Mouse (Mus musculus) CD4-positive naive resting alpha-beta T cell, adult 76 days (primary cell): Measurements from ENCODE around the gene Rpusd3. TPM values are rescaled to one million over a fixed set of nuclear protein-coding genes. Genes with fewer than 3 reads are reported as not detected.

ENCODE experiments used
- total RNA-seq: library from RNA; stranded (reverse); gene quantifications from one replicate; pipeline ENCODE4 v1.2.4, GENCODE M21; 2023

Rpusd3 gene
- 10.7 TPM for total RNA-seq

DNA sequence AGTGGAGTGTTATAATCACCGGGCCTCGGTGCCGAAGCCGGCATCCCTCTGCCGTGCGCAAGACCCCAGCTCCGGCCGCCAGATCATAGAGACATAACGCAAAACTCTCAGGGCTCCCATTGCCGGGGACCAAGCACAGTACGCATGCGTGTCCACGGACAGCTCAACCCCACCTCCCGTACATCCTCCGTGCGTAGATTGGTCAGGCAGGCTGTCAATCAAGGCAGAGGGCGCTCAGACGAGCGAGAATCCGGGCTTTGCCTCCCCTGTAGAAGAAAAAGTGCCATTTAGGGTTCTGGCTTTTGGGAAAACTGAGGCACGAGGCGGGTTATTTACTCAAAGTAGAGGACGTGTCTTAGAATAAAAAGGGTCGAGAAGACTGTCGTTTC, at the start of gene Rpusd3:
Gene Rpusd3, minus strand, starts transcription at position 142 of the 389 bp plus-strand sequence.

GRCm38 (mm10) chr6:113457952-113458534, 38.9 kb upstream of the Rpusd3 start, which contains the start of gene Il17re:
Gene Il17re, plus strand, starts transcription at chr6:113458484.

GRCm38 (mm10) chr6:113442442-113443090, 23.4 kb upstream of the Rpusd3 start, which contains the start of gene Jagn1:
Gene Jagn1, plus strand, starts transcription at chr6:113442569.

GRCm38 (mm10) chr6:113435664-113436205, 16.6 kb upstream of the Rpusd3 start, which contains the start of gene Cidec:
Gene Cidec, minus strand, starts transcription at chr6:113435760.

GRCm38 (mm10) chr6:113388960-113389359, 30.2 kb downstream of the Rpusd3 start, which contains the start of gene Ttll3:
Gene Ttll3, plus strand, starts transcription at chr6:113389260.

DNA sequence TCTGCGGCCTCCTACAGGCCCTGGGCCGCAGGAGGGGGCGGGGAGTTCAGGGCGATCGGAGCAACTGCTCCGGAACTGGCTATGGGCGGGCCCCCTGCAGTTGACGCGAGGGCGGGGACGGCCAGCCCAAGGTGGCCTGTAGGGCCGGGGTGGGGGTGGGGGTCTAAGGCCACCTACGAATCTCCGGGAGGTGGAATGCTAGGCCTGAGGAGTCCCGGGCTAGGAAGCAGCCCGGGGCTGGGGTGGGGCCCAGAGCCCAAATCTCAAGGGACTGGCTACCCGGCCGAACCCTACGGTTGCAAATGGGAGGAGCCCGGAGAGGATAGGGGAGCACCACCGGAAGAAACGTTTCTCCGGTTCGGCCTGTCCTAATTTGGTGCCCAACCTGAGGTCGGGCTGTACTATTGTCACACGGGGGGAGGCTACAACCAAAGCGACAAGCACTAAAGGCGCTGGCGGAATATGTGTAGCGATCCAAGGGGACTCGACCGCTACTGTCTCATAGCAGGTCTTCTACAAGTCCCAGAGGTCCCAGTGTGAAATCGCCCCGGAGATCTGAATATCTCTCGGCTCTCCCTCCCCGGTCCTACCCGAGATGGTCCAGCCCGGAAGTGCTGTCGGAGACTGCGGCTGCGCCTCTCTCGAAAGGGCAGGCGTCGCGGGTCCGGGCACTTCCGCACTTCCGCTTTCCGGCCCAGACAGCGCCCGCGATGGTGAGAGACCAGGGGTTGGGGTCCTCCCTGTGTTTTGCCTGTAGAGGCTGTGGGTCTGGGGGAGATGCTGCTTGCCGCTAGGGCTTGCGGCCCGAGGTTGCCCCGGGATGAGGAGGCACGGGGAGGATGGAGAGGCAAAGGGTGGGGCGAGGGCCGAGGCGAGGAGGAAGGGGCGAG, 41.4 kb downstream of the Rpusd3 start, which contains the start of the genes Tada3 and Arpc4:
Gene Tada3, minus strand, starts transcription at position 388 of the 890 bp plus-strand sequence.
Gene Arpc4, plus strand, starts transcription at position 620 of the 890 bp plus-strand sequence.

Other genes with a start within 250 kb of the Rpusd3 start
- 0.41 TPM for gene Lhfpl4, start 224.0 kb downstream of the Rpusd3 start, total RNA-seq
- 42.4 TPM for gene Mtmr14, start 181.5 kb downstream of the Rpusd3 start, total RNA-seq
- gene Cpne9, start 137.0 kb downstream of the Rpusd3 start, total RNA-seq = 1.3 TPM
- gene Brpf1, start 112.2 kb downstream of the Rpusd3 start, total RNA-seq = 79.0 TPM
- 10.7 TPM for gene Ogg1, start 92.4 kb downstream of the Rpusd3 start, total RNA-seq
- gene Camk1, start 75.4 kb downstream of the Rpusd3 start, total RNA-seq = 1.2 TPM
- 25.2 TPM for gene Tada3, start 41.5 kb downstream of the Rpusd3 start, total RNA-seq
- 224 TPM for gene Arpc4, start 41.2 kb downstream of the Rpusd3 start, total RNA-seq
- gene Ttll3, start 30.1 kb downstream of the Rpusd3 start, total RNA-seq = 51.7 TPM
- gene Cidec, start 16.4 kb upstream of the Rpusd3 start, total RNA-seq = not detected
- gene Jagn1, start 23.2 kb upstream of the Rpusd3 start, total RNA-seq = 13.5 TPM
- gene Il17re, start 39.1 kb upstream of the Rpusd3 start, total RNA-seq = 0.79 TPM
- not detected for gene Il17rc, start 52.1 kb upstream of the Rpusd3 start, total RNA-seq
- 9.9 TPM for gene Creld1, start 64.0 kb upstream of the Rpusd3 start, total RNA-seq
- 0.70 TPM for gene Prrt3, start 82.6 kb upstream of the Rpusd3 start, total RNA-seq
- gene Emc3, start 112.3 kb upstream of the Rpusd3 start, total RNA-seq = 72.3 TPM
- gene Fancd2, start 112.3 kb upstream of the Rpusd3 start, total RNA-seq = 1.3 TPM
- not detected for gene Fancd2os, start 181.4 kb upstream of the Rpusd3 start, total RNA-seq
- gene Brk1, start 185.4 kb upstream of the Rpusd3 start, total RNA-seq = 96.7 TPM
- 19.1 TPM for gene Vhl, start 204.6 kb upstream of the Rpusd3 start, total RNA-seq
- gene Irak2, start 219.1 kb upstream of the Rpusd3 start, total RNA-seq = 54.3 TPM